Mouse (Mus musculus) ES-Bruce4 (cell line): ENCODE results near the gene Gm12184.

Experiments used
- CTCF ChIP-seq: IDR thresholded peaks from one replicate; pipeline ENCODE4 v1.8.1; 2011; ENCODE audit warnings: low read depth, low read length
- POLR2A ChIP-seq: IDR thresholded peaks from one replicate; pipeline ENCODE4 v1.8.1; 2011; ENCODE audit warnings: low read length; ENCODE audit not compliant: insufficient read depth

- TF ChIP-seq CTCF (no peak), POLR2A (no peak)
Observed at GRCm38 (mm10) chr11:48815851-48816250, 10.6 kb downstream of the Gm12184 start.
